Mouse (Mus musculus): ENCODE results near the gene Pgf. TPM values are rescaled to one million over a fixed set of nuclear protein-coding genes. Genes with fewer than 3 reads are reported as not detected.

Gene Pgf
- polyA plus RNA-seq, 1 experiment from 2014 or later = 13.4 TPM

- H3K9ac ChIP-seq (ENCODE audit: low read length) = no peak overlapping the region
- H3K9me3 ChIP-seq (ENCODE audit: control insufficient read depth, low read length) = no peaks in the 10 kb centered on the region
- WGBS = 56% methylated on average over 8 of the region's 8 CpGs
- peaks cover 17% of the 10 kb centered on the region for H3K4me1 ChIP-seq (ENCODE audit: control insufficient read depth, insufficient read depth, low read length)
- H3K36me3 ChIP-seq (ENCODE audit: control insufficient read depth, insufficient read depth, low read length) = no peaks in the 10 kb centered on the region
- ATAC-seq (ENCODE audit: insufficient number of reproducible peaks, low FRiP score, low TSS enrichment, low read depth) (no peak), DNase-seq (ENCODE audit: low spot score) (no peak)
- H3K4me2 ChIP-seq (ENCODE audit: low read depth, severe bottlenecking) = no peak overlapping the region
- no peaks in the 10 kb centered on the region for H3K27me3 ChIP-seq (ENCODE audit: control insufficient read depth, insufficient read depth, low read length)
- H3K27ac ChIP-seq (replicated peaks; ENCODE audit: low read depth, low read length) = no peak overlapping the region
- no peak overlapping the region for H3K4me3 ChIP-seq (ENCODE audit: low read depth, low read length)
Observed at GRCm38 (mm10) chr12:85204105-85204504, 26.5 kb upstream of the Pgf start.

DNA sequence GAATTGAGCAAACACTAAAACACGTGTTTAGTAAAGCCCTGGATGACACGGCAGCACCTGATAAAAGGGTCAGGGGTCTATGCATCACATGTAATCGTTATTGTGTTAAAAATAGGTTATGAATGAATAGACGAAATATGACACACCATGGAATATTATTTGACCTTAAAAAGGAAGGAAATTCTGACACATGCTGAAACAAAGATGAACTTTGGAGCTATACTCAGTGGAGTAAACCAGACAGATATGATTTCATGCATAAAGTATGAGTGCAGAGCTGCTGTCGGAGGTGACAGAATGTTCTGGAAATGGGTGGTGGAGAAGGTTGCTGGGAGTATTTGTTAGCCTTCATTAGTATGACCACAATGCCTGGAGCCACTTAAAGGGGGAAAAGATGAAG, 26.1 kb upstream of the Pgf start:
- no peaks in the 10 kb centered on the region for H3K27me3 ChIP-seq (ENCODE audit: control insufficient read depth, insufficient read depth, low read length)
- H3K27ac ChIP-seq (replicated peaks; ENCODE audit: low read depth, low read length) = no peak overlapping the region
- ATAC-seq (ENCODE audit: insufficient number of reproducible peaks, low FRiP score, low TSS enrichment, low read depth) = no peak
- H3K4me1 ChIP-seq (ENCODE audit: control insufficient read depth, insufficient read depth, low read length) = peaks cover 17% of the 10 kb centered on the region
- no peak overlapping the region for H3K4me3 ChIP-seq (ENCODE audit: low read depth, low read length)
- H3K9ac ChIP-seq (ENCODE audit: low read length) = no peak overlapping the region
- no peak overlapping the region for H3K4me2 ChIP-seq (ENCODE audit: low read depth, severe bottlenecking)
- 85% methylated on average over 5 of the region's 5 CpGs for WGBS
- H3K9me3 ChIP-seq (ENCODE audit: control insufficient read depth, low read length) = no peaks in the 10 kb centered on the region
- DNase-seq (ENCODE audit: low spot score) = no peak
- no peaks in the 10 kb centered on the region for H3K36me3 ChIP-seq (ENCODE audit: control insufficient read depth, insufficient read depth, low read length)

GRCm38 (mm10) chr12:85202191-85202590, 24.6 kb upstream of the Pgf start:
- no peaks in the 10 kb centered on the region for H3K9me3 ChIP-seq (ENCODE audit: control insufficient read depth, low read length)
- no peaks in the 10 kb centered on the region for H3K36me3 ChIP-seq (ENCODE audit: control insufficient read depth, insufficient read depth, low read length)
- H3K4me2 ChIP-seq (ENCODE audit: low read depth, severe bottlenecking) = no peak overlapping the region
- 86% methylated on average over 7 of the region's 7 CpGs for WGBS
- H3K9ac ChIP-seq (ENCODE audit: low read length) = no peak overlapping the region
- ATAC-seq (ENCODE audit: insufficient number of reproducible peaks, low FRiP score, low TSS enrichment, low read depth) = no peak
- H3K27ac ChIP-seq (replicated peaks; ENCODE audit: low read depth, low read length) = peak overlapping the region; percentile 76; the same call in 1 of the 2 replicates
- H3K27me3 ChIP-seq (ENCODE audit: control insufficient read depth, insufficient read depth, low read length) = no peaks in the 10 kb centered on the region
- H3K4me1 ChIP-seq (ENCODE audit: control insufficient read depth, insufficient read depth, low read length) = peaks cover 30% of the 10 kb centered on the region
- no peak overlapping the region for H3K4me3 ChIP-seq (ENCODE audit: low read depth, low read length)
- no peak for DNase-seq (ENCODE audit: low spot score)

DNA sequence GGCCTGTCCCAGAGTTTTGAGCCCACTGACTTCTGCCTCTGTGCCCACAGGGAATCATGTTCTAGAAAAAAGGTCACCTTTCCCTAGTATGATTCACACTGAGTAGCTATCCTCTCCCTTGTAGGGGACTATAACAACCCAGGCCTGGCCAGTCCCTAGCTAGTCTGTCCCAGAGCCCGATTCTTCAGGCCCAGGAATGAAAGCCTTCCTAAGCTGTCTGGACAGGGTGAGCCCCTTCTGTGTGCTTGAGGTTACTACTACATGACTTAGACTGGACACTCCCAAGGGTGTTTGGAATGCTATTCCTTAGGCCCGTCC, 24.2 kb upstream of the Pgf start:
- 85% methylated on average over 2 of the region's 2 CpGs for WGBS
- H3K4me3 ChIP-seq (ENCODE audit: low read depth, low read length) = no peak overlapping the region
- no peak overlapping the region for H3K9ac ChIP-seq (ENCODE audit: low read length)
- H3K4me1 ChIP-seq (ENCODE audit: control insufficient read depth, insufficient read depth, low read length) = peaks cover 32% of the 10 kb centered on the region
- H3K27me3 ChIP-seq (ENCODE audit: control insufficient read depth, insufficient read depth, low read length) = no peaks in the 10 kb centered on the region
- no peaks in the 10 kb centered on the region for H3K9me3 ChIP-seq (ENCODE audit: control insufficient read depth, low read length)
- peak overlapping the region; percentile 76; the same call in 1 of the 2 replicates for H3K27ac ChIP-seq (replicated peaks; ENCODE audit: low read depth, low read length)
- DNase-seq (ENCODE audit: low spot score) = no peak
- no peaks in the 10 kb centered on the region for H3K36me3 ChIP-seq (ENCODE audit: control insufficient read depth, insufficient read depth, low read length)
- no peak overlapping the region; the same call in 1 of the 2 replicates for H3K4me2 ChIP-seq (ENCODE audit: low read depth, severe bottlenecking)
- no peak for ATAC-seq (ENCODE audit: insufficient number of reproducible peaks, low FRiP score, low TSS enrichment, low read depth)

DNA sequence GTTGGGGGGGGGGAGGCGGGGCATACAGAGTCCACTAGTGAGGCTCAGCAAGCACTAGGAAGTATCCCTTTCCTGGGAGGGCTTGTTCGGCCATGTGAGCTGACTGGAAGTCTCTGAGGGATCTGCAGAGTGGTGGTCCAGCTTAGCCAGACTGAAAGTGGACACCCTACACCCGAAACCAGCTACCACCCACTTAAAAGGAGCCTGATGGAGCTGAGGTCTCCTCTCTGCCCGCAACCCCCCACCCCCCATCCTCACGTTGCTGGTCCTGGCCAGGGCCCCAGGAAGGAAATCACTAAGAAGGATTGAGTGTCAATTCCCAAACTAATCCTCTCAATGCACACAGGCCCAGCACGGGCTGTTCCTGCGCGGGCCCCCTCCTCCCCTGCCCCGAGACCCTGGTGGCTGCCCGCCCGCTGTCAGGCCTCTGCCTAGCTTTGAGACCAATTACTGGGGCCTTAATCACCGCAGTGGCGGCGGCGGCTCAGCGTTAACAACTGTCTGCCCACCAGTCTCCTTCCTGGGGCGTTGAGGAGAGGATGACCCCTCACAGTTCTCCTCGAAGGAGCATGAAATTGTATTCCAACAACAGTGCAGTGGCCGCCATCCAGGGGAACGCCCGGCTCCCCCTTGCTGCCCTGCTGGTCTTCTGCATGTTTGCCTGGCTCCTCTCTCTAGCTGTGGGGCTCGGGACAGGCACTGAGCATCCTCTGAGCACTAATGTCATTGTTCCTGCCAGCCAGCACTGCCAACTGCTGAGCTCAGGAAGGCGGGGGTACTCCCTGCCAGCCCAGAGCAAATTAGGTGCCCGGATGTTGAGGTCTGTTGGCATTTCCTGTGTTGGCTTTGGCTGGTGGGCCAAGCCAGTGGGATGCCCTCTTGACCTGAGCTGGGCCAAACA, 23.6 kb upstream of the Pgf start:
- H3K4me2 ChIP-seq (ENCODE audit: low read depth, severe bottlenecking) = peak overlapping the region; percentile 31
- WGBS = 15% methylated on average over 24 of the region's 24 CpGs
- peak; percentile 70 for DNase-seq (ENCODE audit: low spot score)
- H3K36me3 ChIP-seq (ENCODE audit: control insufficient read depth, insufficient read depth, low read length) = no peaks in the 10 kb centered on the region
- peaks cover 37% of the 10 kb centered on the region for H3K4me1 ChIP-seq (ENCODE audit: control insufficient read depth, insufficient read depth, low read length)
- no peak overlapping the region for H3K4me3 ChIP-seq (ENCODE audit: low read depth, low read length)
- H3K27ac ChIP-seq (replicated peaks; ENCODE audit: low read depth, low read length) = peak overlapping the region; percentile 76
- peak overlapping the region; percentile 39; the same call in 1 of the 2 replicates for H3K9ac ChIP-seq (ENCODE audit: low read length)
- no peaks in the 10 kb centered on the region for H3K9me3 ChIP-seq (ENCODE audit: control insufficient read depth, low read length)
- no peaks in the 10 kb centered on the region for H3K27me3 ChIP-seq (ENCODE audit: control insufficient read depth, insufficient read depth, low read length)
- peak; percentile 48 for ATAC-seq (ENCODE audit: insufficient number of reproducible peaks, low FRiP score, low TSS enrichment, low read depth)

- Histone ChIP-seq H3K27me3 (ENCODE audit: control insufficient read depth, insufficient read depth, low read length) (no peaks in the 10 kb centered on the region), H3K36me3 (ENCODE audit: control insufficient read depth, insufficient read depth, low read length) (no peaks in the 10 kb centered on the region), H3K9me3 (ENCODE audit: control insufficient read depth, low read length) (no peaks in the 10 kb centered on the region), H3K9ac (ENCODE audit: low read length) (no peak overlapping the region), H3K4me2 (ENCODE audit: low read depth, severe bottlenecking) (no peak overlapping the region), H3K27ac (replicated peaks; ENCODE audit: low read depth, low read length) (no peak overlapping the region), H3K4me1 (ENCODE audit: control insufficient read depth, insufficient read depth, low read length) (peaks cover 38% of the 10 kb centered on the region), H3K4me3 (ENCODE audit: low read depth, low read length) (no peak overlapping the region)
- DNase-seq (ENCODE audit: low spot score) = no peak
- ATAC-seq (ENCODE audit: insufficient number of reproducible peaks, low FRiP score, low TSS enrichment, low read depth) = no peak
- 81% methylated on average over 1 of the region's 1 CpGs for WGBS
Observed at GRCm38 (mm10) chr12:85199954-85200353, 22.4 kb upstream of the Pgf start.

GRCm38 (mm10) chr12:85197936-85198335, 20.3 kb upstream of the Pgf start:
- DNase-seq (ENCODE audit: low spot score) = peak; percentile 69
- Histone ChIP-seq H3K4me3 (ENCODE audit: low read depth, low read length) (no peak overlapping the region), H3K4me2 (ENCODE audit: low read depth, severe bottlenecking) (peak overlapping the region; percentile 18; the same call in 1 of the 2 replicates), H3K9me3 (ENCODE audit: control insufficient read depth, low read length) (no peaks in the 10 kb centered on the region), H3K27me3 (ENCODE audit: control insufficient read depth, insufficient read depth, low read length) (no peaks in the 10 kb centered on the region), H3K36me3 (ENCODE audit: control insufficient read depth, insufficient read depth, low read length) (no peaks in the 10 kb centered on the region), H3K27ac (replicated peaks; ENCODE audit: low read depth, low read length) (no peak overlapping the region), H3K9ac (ENCODE audit: low read length) (no peak overlapping the region), H3K4me1 (ENCODE audit: control insufficient read depth, insufficient read depth, low read length) (peaks cover 38% of the 10 kb centered on the region)
- ATAC-seq (ENCODE audit: insufficient number of reproducible peaks, low FRiP score, low TSS enrichment, low read depth) = 0 out of 2 replicates have a peak, but pooled peaks have one; percentile 32
- WGBS = 5% methylated on average over 8 of the region's 8 CpGs

DNA sequence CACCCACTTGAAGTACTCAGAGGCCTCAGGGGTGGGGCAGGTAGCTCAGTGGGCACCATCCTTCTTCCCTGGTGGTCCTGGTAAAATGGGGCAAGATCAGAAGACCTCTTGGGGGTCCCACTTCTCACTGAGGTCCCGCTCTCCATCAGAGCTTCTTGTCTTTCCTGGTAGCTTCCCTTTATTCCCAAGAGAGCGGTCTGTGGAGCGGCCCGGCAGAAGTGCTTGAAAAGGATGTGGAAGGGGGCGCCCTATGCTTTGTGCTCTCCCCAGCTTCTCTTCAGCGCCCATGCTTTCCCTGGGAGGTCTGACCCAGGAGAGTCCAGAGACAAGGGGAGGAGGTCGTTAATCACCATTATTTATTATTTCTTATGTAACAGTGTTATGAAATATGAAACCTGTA, 19.8 kb upstream of the Pgf start:
- H3K27ac ChIP-seq (replicated peaks; ENCODE audit: low read depth, low read length) = no peak overlapping the region
- no peaks in the 10 kb centered on the region for H3K36me3 ChIP-seq (ENCODE audit: control insufficient read depth, insufficient read depth, low read length)
- no peak for ATAC-seq (ENCODE audit: insufficient number of reproducible peaks, low FRiP score, low TSS enrichment, low read depth)
- no peak overlapping the region for H3K9ac ChIP-seq (ENCODE audit: low read length)
- H3K4me1 ChIP-seq (ENCODE audit: control insufficient read depth, insufficient read depth, low read length) = peaks cover 42% of the 10 kb centered on the region
- no peaks in the 10 kb centered on the region for H3K27me3 ChIP-seq (ENCODE audit: control insufficient read depth, insufficient read depth, low read length)
- DNase-seq (ENCODE audit: low spot score) = peak; percentile 25
- H3K9me3 ChIP-seq (ENCODE audit: control insufficient read depth, low read length) = no peaks in the 10 kb centered on the region
- peak overlapping the region; percentile 18; the same call in 1 of the 2 replicates for H3K4me2 ChIP-seq (ENCODE audit: low read depth, severe bottlenecking)
- no peak overlapping the region for H3K4me3 ChIP-seq (ENCODE audit: low read depth, low read length)
- 60% methylated on average over 7 of the region's 7 CpGs for WGBS
